Mouse (Mus musculus) frontal cortex, postnatal 36 days (tissue): Measurements from ENCODE around the gene Cdon.
"Not testable (repeated sequence)": the region's sequence is repeated elsewhere in the genome, so short reads cannot be mapped to it uniquely, and the experiment has no call there.

Source experiments
- DNase-seq, 2 experiments: peaks; one replicate each; pipeline ENCODE4 v3.0.0; 2022; ENCODE audit warnings: low spot score in 2 of 2

Cdon gene

GRCm38 (mm10) chr9:35420805-35421719 is at the start of gene Cdon:
Cdon (plus strand) TSS chr9:35421128.
- peak; percentile 79 for DNase-seq

- DNase-seq, result no peak
Observed at GRCm38 (mm10) chr9:35372324-35373101, 48.4 kb upstream of the Cdon start.

GRCm38 (mm10) chr9:35377916-35378315 is 43.0 kb upstream of the Cdon start:
- DNase-seq, result no peak

- DNase-seq, result no peak
Observed at GRCm38 (mm10) chr9:35378991-35379390, 41.9 kb upstream of the Cdon start.

- DNase-seq, result no peak
Observed at GRCm38 (mm10) chr9:35399896-35400295, 21.0 kb upstream of the Cdon start.

- no peak for DNase-seq
Observed at GRCm38 (mm10) chr9:35400398-35400797, 20.5 kb upstream of the Cdon start.

- peak in 1 of 2 experiments; percentile 6 for DNase-seq
Observed at GRCm38 (mm10) chr9:35400831-35401230, 20.1 kb upstream of the Cdon start.

GRCm38 (mm10) chr9:35402584-35402991 is 18.3 kb upstream of the Cdon start:
- peak; percentile 20 to 51 for DNase-seq

GRCm38 (mm10) chr9:35403490-35403889 is 17.4 kb upstream of the Cdon start:
- DNase-seq, result no peak

GRCm38 (mm10) chr9:35405038-35405905 is 15.7 kb upstream of the Cdon start:
- DNase-seq, result no peak

- no peak for DNase-seq
Observed at GRCm38 (mm10) chr9:35411225-35411965, 9.5 kb upstream of the Cdon start.

- DNase-seq, result no peak
Observed at GRCm38 (mm10) chr9:35411975-35412374, 9.0 kb upstream of the Cdon start.

- peak; percentile 31 to 54 for DNase-seq
Observed at GRCm38 (mm10) chr9:35421730-35422235, 855 bp downstream of the Cdon start.

GRCm38 (mm10) chr9:35422405-35422941 is 1.5 kb downstream of the Cdon start:
- DNase-seq, result no peak

GRCm38 (mm10) chr9:35423265-35423664 is 2.3 kb downstream of the Cdon start:
- no peak for DNase-seq

GRCm38 (mm10) chr9:35424671-35425070 is 3.7 kb downstream of the Cdon start:
- DNase-seq, result peak; percentile 55 to 81

GRCm38 (mm10) chr9:35430476-35430875 is 9.5 kb downstream of the Cdon start:
- DNase-seq, result no peak

- DNase-seq, result no peak
Observed at GRCm38 (mm10) chr9:35431396-35431795, 10.5 kb downstream of the Cdon start.

- DNase-seq, result not testable (repeated sequence)
Observed at GRCm38 (mm10) chr9:35432717-35433297, 11.9 kb downstream of the Cdon start.

- DNase-seq, result no peak
Observed at GRCm38 (mm10) chr9:35434340-35434739, 13.4 kb downstream of the Cdon start.
